Mouse (Mus musculus): ENCODE data around the gene Fkbp11. TPM values are rescaled to one million over a fixed set of nuclear protein-coding genes. Genes with fewer than 3 reads are reported as not detected.

Gene Fkbp11
- total and polyA plus RNA-seq, 2 experiments from 2014 or later = 6.6 to 10.6 TPM

GRCm38 (mm10) chr15:98772511-98773211 lies 44.7 kb upstream of the Fkbp11 start:
- Histone ChIP-seq H3K4me3 (ENCODE audit: low read length) (peak overlapping the region; percentile 28), H3K9ac (replicated peaks; ENCODE audit: low read length) (no peak overlapping the region), H3K9me3 (ENCODE audit: low read length) (no peaks in the 10 kb centered on the region), H3K36me3 (ENCODE audit: insufficient read depth, low read length) (no peaks in the 10 kb centered on the region), H3K4me2 (ENCODE audit: low read depth, low read length) (peak overlapping the region; percentile 56), H3K27ac (no peak overlapping the region), H3K27me3 (ENCODE audit: insufficient read depth, low read length) (peaks cover 48% of the 10 kb centered on the region), H3K4me1 (ENCODE audit: insufficient read depth, low read length) (peaks cover 8% of the 10 kb centered on the region; the same call in 1 of the 2 replicates)
- peak; percentile 15 for DNase-seq (ENCODE audit: low spot score)
- 3% methylated on average over 36 of the region's 36 CpGs for WGBS
- ATAC-seq = no peak
- TF ChIP-seq CTCF (IDR thresholded peaks at IDR 0.05; ENCODE audit: low read depth) = no peak

- no peak for ATAC-seq
- Histone ChIP-seq H3K36me3 (ENCODE audit: insufficient read depth, low read length) (no peaks in the 10 kb centered on the region), H3K4me1 (ENCODE audit: insufficient read depth, low read length) (peaks cover 8% of the 10 kb centered on the region; the same call in 1 of the 2 replicates), H3K4me3 (ENCODE audit: low read length) (peak overlapping the region; percentile 28), H3K27ac (no peak overlapping the region), H3K9ac (replicated peaks; ENCODE audit: low read length) (no peak overlapping the region), H3K27me3 (ENCODE audit: insufficient read depth, low read length) (peaks cover 41% of the 10 kb centered on the region), H3K9me3 (ENCODE audit: low read length) (no peaks in the 10 kb centered on the region), H3K4me2 (ENCODE audit: low read depth, low read length) (peak overlapping the region; percentile 56)
- DNase-seq (ENCODE audit: low spot score) = no peak
- 11% methylated on average over 12 of the region's 12 CpGs for WGBS
- TF ChIP-seq CTCF (IDR thresholded peaks at IDR 0.05; ENCODE audit: low read depth) = no peak
Observed at GRCm38 (mm10) chr15:98771813-98772425, 43.9 kb upstream of the Fkbp11 start.

- ATAC-seq = no peak
- H3K4me2 ChIP-seq (ENCODE audit: low read depth, low read length) = no peak overlapping the region
- TF ChIP-seq CTCF (IDR thresholded peaks at IDR 0.05; ENCODE audit: low read depth) = no peak
- H3K27me3 ChIP-seq (ENCODE audit: insufficient read depth, low read length) = peaks cover 15% of the 10 kb centered on the region; the same call in 1 of the 2 replicates
- H3K36me3 ChIP-seq (ENCODE audit: insufficient read depth, low read length) = no peaks in the 10 kb centered on the region
- WGBS = 14% methylated on average over 5 of the region's 5 CpGs
- no peak overlapping the region for H3K27ac ChIP-seq
- no peaks in the 10 kb centered on the region for H3K9me3 ChIP-seq (ENCODE audit: low read length)
- no peak overlapping the region for H3K9ac ChIP-seq (replicated peaks; ENCODE audit: low read length)
- H3K4me1 ChIP-seq (ENCODE audit: insufficient read depth, low read length) = peaks cover 8% of the 10 kb centered on the region; the same call in 1 of the 2 replicates
- no peak overlapping the region for H3K4me3 ChIP-seq (ENCODE audit: low read length)
- no peak for DNase-seq (ENCODE audit: low spot score)
Observed at GRCm38 (mm10) chr15:98768259-98768658, 40.3 kb upstream of the Fkbp11 start.

- TF ChIP-seq CTCF (IDR thresholded peaks at IDR 0.05; ENCODE audit: low read depth) = no peak
- Histone ChIP-seq H3K4me1 (ENCODE audit: insufficient read depth, low read length) (peaks cover 8% of the 10 kb centered on the region), H3K27me3 (ENCODE audit: insufficient read depth, low read length) (0 out of 2 replicates have a peak, but pooled peaks cover 7% of the 10 kb centered on the region), H3K27ac (no peak overlapping the region), H3K4me3 (ENCODE audit: low read length) (no peak overlapping the region), H3K9me3 (ENCODE audit: low read length) (no peaks in the 10 kb centered on the region), H3K4me2 (ENCODE audit: low read depth, low read length) (no peak overlapping the region), H3K36me3 (ENCODE audit: insufficient read depth, low read length) (0 out of 2 replicates have a peak, but pooled peaks cover 2% of the 10 kb centered on the region), H3K9ac (replicated peaks; ENCODE audit: low read length) (no peak overlapping the region)
- ATAC-seq (no peak), DNase-seq (ENCODE audit: low spot score) (no peak)
- WGBS = 45% methylated on average over 4 of the region's 4 CpGs
Observed at GRCm38 (mm10) chr15:98765929-98766328, 37.9 kb upstream of the Fkbp11 start.

GRCm38 (mm10) chr15:98762670-98763529 lies 34.9 kb upstream of the Fkbp11 start, which contains the start of gene Arf3:
Arf3 (minus strand) TSS chr15:98763214.
- peak within 1 kb of the TSS; percentile 96 for H3K9ac ChIP-seq (replicated peaks; ENCODE audit: low read length)
- no peaks in the 10 kb centered on the region for H3K9me3 ChIP-seq (ENCODE audit: low read length)
- H3K27me3 ChIP-seq (ENCODE audit: insufficient read depth, low read length) = no peaks in the 10 kb centered on the region
- H3K4me1 ChIP-seq (ENCODE audit: insufficient read depth, low read length) = peaks cover 9% of the 10 kb centered on the region
- TF ChIP-seq CTCF (IDR thresholded peaks at IDR 0.05; ENCODE audit: low read depth) = 0 out of 2 replicates have a peak, but pooled peaks have one; percentile 4
- DNase-seq (ENCODE audit: low spot score) = peak; percentile 98
- 1% methylated on average over 72 of the region's 76 CpGs for WGBS
- H3K4me3 ChIP-seq (ENCODE audit: low read length) = peak within 1 kb of the TSS; percentile 92
- H3K36me3 ChIP-seq (ENCODE audit: insufficient read depth, low read length) = 0 out of 2 replicates have a peak, but pooled peaks cover 11% of the 10 kb centered on the region
- peak within 1 kb of the TSS; percentile 66 for H3K4me2 ChIP-seq (ENCODE audit: low read depth, low read length)
- ATAC-seq = peak; percentile 97
- peak within 1 kb of the TSS; percentile 93 for H3K27ac ChIP-seq

- DNase-seq (ENCODE audit: low spot score) (peak; percentile 89), ATAC-seq (peak; percentile 73)
- Histone ChIP-seq H3K4me3 (ENCODE audit: low read length) (peak overlapping the region; percentile 92), H3K9me3 (ENCODE audit: low read length) (no peaks in the 10 kb centered on the region), H3K27me3 (ENCODE audit: insufficient read depth, low read length) (no peaks in the 10 kb centered on the region), H3K27ac (peak overlapping the region; percentile 93), H3K4me1 (ENCODE audit: insufficient read depth, low read length) (peaks cover 9% of the 10 kb centered on the region), H3K9ac (replicated peaks; ENCODE audit: low read length) (peak overlapping the region; percentile 96), H3K4me2 (ENCODE audit: low read depth, low read length) (peak overlapping the region; percentile 66), H3K36me3 (ENCODE audit: insufficient read depth, low read length) (0 out of 2 replicates have a peak, but pooled peaks cover 11% of the 10 kb centered on the region)
- TF ChIP-seq CTCF (IDR thresholded peaks at IDR 0.05; ENCODE audit: low read depth) = peak; percentile 47
- WGBS = under 1% methylated on average over 18 of the region's 24 CpGs
Observed at GRCm38 (mm10) chr15:98762201-98762621, 34.2 kb upstream of the Fkbp11 start.

Measured in hindbrain, postnatal 0 days (tissue).